Mouse (Mus musculus): ENCODE results near the gene Nr1d2.

Gene Nr1d2

DNA sequence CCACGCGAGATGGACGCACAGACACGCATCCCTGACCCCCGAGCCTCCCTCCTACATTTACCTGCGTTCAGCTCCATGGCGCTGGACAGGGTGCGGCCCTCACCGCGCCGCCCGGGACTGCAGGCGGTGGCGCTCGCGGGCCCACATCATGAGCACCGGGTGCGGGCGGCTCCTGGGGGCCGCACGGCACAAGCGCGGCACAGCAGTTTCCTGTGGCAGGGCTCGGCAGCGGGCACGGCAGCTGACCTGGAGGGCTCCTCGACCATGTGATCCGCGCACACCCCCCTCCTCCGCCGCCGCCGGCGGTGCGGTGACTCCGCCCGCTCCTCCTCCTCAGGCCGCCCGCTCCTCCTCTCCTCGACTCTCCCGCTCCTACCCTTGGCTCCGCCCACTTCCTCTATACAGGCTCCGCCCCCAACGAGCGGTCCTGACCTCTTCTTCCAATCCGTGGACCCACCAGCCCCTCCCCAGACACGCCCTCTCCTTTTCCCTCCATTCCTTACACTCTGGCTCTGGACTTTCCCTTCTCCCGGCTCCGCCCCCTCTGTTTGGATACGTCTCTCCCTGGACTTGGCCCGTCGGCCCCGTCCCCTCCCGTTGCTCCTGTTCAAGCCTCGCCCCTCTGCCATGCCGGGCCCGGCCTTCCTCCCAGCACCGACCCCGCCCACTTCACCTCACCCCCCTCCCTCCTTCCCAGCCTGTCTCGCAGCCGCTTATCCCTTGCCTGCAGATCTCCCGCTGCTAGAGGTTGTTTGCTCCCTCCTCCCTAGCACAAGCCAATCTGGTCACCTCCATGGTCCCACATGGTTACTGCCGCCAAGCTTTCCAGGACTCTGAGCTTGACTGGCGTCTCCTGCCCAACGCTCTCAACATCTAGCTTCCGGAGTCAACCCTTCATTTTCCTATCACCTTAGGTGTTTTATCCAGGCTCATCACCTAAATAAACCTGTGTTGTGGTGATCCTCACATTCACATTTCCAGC is at the start of gene Nr1d2:
Gene Nr1d2, minus strand, starts transcription at position 378 of the 982 bp plus-strand sequence.
- CTCF ChIA-PET = no interaction called here

DNA sequence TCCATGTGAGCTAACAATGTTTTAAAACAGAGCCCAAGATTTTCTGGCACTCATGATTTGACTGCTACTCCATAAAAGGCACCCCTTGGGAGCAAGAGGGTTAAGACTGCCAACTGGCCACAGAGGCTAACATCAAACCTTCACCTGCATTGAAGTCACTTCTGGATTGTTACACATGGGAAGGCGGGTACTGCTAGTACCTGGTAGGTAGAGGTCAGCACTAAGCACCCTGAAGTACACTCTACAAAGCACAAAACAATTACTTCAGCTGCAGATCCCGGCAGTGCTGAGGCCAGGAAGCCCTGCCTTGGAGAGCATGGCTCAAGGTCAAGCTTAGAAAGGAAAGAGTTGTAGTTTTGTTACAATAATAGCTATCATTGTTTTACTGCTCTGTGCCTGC is 48.5 kb upstream of the Nr1d2 start:
- CTCF ChIA-PET = no interaction called here

DNA sequence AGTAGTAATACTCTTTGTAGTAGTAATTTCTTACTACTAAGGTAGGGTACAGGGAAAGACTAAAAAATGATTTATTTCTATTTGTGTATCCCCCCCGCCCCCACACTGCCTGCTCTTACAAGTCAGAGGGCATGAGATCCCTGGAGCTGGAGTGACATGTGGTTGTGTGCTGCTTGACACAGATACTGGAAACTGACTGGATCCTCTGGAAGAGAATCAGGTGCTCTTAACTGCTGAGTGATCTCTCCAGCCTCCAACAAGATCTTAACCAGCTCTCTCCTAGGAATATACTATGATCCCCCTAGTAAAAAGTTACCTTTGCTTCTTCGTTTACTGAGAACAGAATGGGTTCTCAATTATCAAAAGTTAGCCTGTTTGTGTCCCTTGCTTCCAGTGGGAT is 47.5 kb upstream of the Nr1d2 start:
- CTCF ChIA-PET = no interaction called here

DNA sequence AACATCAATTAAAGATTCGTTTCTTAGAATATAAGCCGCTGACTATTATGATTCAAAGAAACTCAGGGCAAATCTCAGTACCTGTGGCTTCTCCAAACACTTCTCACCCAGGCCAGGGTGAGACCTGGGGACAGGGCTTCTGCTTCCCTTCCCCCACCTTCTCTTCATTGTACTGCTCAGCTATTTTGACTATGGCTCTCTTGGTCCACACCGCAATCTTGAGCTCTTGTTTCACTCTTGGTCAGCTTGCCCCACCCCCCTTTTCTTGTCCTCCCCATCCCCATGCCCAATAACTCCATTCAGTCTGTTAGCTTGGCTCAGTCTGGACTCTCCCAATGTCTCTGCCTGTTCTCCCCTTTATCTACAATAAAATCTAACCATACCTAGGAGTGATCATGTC is 46.5 kb upstream of the Nr1d2 start:
- CTCF ChIA-PET = no interaction called here

DNA sequence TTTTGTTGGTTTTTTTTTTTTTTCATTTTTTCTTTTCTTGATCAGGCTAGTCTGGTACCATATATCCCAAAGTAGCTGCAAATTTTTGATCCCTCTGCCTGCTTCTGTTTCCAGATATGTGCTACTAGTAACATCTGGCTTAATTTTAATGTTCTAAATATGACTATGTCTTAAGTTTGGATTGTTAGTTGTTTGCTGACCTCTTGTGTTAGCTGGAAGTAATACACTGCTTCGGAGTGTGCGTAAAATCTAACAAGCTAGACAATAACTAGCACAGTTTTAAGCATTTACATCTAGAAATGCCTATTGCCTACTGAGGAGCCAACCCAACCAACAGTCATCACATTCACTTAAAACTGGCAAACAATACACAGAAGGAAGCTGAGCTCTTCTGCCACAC is 45.7 kb upstream of the Nr1d2 start:
- CTCF ChIA-PET = no interaction called here

DNA sequence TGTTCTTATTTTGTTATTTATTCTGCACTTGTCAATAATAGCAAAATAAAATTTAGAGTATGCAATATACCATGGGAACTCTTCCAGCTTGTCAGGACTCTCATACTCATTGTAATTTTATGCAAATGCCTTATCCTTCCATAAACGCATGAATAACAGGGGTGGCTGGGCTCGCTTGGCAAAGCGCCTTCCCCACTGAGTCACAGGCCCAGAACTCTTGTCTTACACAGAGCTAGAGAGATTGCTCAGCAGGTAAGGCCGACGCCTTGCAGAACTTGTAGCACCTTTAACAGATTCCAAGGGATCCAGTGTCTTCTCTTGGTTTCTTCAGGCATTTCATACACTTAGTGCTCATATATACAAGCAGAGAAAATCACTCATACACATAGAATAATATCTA is 41.4 kb upstream of the Nr1d2 start:
- CTCF ChIA-PET = no interaction called here

DNA sequence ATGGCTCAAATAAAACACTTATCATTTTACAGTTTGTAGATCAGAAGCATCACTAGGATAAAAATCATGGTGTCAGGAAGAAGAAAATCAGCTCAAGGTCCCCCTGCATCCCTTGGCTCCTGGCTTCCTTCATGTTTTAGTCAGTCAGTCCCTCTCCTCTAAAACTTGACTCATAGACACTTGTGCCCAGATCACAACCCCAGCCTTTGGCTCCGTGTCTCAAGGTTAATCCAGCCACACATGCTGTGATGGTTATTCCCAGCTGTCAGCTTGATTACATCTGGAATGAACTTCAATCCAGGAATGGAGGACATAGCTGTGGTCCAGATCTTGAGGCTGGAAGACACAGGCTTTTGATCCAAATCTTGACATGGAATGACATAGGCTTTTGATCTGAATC is 35.6 kb upstream of the Nr1d2 start:
- CTCF ChIA-PET = no interaction called here

DNA sequence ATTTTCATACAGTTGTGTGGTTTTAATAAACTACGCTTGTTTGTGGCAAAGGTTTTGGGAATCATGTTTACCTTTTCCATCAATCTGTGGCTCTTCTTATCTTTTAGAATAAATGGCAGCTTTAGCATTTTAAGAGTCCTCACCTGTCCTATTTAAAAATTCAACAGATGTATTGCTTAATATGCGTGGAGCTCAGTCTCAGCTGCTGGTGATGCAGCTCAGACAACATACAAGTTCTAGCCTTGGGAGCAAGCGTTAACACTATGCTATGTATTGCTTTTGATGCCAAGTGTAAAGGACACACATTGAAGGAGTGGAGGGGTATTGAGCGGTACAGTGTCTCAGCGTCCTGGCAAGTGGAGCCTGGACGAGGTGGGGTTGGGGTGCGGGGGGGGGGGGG is 32.7 kb upstream of the Nr1d2 start:
- CTCF ChIA-PET = interaction anchor here (0.6 to 0.7 kb wide), 2 partner anchors 39 to 40 kb away, joined by 3 to 4 read pairs; no protein-coding TSS in a partner anchor

DNA sequence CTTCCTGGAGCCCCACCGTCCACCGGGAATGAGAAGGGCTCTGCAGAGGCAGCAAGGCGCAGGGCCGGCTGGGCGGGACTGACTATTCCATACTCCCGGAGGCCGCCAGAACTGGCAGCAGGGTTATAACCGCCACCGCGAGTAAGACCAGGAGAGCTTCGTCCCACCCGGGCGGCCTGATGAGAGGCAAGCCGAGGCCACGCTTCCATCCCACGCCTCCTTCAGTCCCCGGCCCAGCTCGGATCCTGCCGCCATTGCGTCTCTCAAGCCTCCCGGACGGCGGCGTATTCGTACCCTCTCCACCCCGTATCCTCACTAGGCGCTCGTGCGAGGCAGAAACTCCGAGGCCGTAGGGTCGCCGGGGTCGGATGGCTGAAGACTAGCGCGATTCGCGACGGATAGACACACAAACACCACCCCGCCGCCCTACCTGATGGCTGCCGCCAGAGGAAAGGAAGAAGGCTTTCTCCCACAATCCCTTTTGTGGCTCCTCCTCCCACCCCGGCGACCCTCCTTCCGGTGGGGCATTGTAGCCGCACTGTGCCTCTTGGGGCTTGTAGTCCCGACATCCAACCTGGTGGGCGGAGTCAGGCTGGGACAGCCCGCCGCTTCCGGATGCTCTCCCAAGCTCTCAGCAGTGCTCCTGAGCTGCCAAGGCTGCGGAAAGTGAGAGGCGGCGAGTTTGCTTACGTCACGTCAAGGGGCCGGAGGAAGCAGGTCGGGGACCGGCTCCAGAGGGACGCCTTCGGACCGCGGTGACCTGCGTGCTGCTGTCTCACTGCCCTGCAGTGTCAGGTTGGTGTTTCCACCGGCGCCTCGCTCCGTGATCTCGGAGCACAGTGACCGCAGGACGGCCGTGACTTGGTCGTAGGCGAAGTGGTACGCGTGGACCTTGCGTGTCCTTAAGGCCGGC is 31.9 kb upstream of the Nr1d2 start, which contains the start of the genes Nkiras1 and Rpl15:
Gene Nkiras1, plus strand, starts transcription at position 608 of the 913 bp plus-strand sequence.
Gene Rpl15, minus strand, starts transcription at position 863 of the 913 bp plus-strand sequence.
- CTCF ChIA-PET = interaction anchor here (1.0 kb wide), 1 partner anchor 36 kb away, joined by 3 read pairs; no protein-coding TSS in a partner anchor

DNA sequence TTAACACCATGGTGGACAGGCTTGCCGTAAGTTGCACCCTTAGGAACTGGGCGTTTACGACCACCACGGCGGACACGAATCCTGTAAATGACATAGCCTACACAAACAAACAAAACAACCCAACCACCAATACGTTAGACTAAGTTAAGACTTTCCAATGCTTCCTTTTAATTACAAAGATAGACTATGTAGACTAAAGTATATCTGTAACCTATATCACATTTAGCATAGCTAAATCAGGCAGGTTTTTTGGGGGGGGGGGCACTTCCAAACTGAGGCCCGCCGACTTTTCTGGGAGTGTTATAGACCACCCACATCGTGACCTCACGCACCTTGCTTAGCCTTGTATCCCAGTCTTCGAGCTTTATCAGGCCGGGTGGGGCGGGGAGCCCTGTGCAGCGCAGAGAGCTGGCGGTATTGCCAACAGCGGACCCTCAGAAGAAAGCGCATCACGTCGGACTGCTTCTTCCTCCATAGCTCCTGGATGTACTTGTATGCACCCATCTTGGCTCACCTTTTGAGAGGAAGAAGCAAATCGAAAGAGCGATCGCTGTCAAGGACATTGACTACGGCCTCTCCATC is 31.1 kb upstream of the Nr1d2 start:
- CTCF ChIA-PET = interaction anchor here (1.0 kb wide), 1 partner anchor 36 kb away, joined by 3 read pairs; no protein-coding TSS in a partner anchor

DNA sequence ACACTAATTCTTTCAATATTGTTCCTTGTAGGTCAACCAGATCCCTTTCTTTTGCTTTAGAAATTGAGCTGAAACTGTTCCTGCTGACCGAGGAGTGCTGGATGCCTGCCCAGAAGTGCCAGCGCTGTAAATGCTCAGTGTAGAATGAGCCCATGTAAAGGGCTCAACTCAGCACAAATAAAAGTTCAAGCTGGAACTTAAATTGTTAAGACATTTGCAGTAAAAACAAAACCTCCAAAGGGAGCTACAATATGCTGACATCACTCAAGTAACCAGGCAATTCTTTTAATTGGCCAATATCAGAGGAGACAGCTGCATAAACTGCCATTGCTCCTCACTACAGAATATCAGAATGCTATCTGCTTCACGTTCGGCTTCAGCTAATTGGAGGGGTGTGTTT is 24.5 kb upstream of the Nr1d2 start:
- CTCF ChIA-PET = no interaction called here

DNA sequence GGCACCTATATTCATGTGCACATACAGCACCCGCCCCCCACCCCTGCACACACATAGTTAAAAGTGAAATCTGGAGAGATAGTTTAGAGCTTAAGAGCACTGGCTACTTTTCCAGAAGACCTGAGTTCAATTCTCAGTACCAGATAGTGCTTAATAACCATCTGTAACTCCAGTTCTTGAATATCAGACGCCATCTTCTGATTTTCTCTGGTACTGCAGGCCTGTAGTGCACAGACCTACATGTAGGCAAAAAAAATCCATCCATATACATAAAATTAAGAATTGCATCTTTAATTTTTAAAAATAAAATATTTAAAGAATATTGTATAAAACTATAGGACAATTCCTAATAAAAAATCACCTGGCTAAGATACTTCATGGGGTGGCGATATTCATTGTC is 22.3 kb upstream of the Nr1d2 start:
- CTCF ChIA-PET = no interaction called here

DNA sequence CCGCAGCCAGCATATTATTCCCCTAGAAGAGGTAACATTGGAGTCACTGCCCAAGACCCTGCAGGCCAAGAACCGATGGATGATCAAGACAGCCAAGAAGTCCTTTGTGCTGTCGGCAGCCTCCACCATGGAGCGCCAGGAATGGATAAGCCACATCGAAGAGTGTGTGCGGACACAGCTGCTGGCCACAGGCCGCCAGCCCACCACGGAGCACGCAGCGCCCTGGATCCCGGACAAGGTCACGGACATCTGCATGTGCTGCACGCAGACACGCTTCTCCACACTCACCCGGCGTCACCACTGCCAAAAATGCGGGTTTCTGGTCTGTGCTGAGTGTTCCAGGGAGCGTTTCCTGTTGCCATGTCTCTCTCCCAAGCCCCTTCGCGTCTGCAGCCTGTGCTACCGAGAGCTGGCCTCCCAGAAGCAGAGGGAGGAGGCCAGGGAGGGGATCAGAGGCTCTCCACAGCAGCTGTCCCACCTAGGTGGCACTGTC is 3.8 kb upstream of the Nr1d2 start:
- CTCF ChIA-PET = no interaction called here

DNA sequence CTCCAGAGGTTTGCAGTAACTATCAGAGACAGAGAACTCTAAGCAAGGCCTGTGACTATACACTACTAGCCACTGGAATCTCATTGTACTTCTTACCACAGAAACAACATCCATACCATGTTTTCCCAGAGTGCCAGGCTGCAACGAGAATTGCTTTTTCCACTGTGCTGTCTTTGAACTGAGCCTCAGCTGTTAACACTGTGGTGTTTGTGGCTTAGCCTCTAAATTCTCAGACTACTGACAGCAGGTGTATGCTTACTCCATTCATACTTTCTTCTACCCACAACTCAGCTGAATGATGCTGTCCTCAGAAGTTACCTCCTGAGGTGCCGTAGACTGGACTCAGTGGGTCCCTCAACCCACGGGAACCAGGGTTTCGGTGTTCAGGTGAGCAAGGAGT is 2.9 kb upstream of the Nr1d2 start:
- CTCF ChIA-PET = no interaction called here

DNA sequence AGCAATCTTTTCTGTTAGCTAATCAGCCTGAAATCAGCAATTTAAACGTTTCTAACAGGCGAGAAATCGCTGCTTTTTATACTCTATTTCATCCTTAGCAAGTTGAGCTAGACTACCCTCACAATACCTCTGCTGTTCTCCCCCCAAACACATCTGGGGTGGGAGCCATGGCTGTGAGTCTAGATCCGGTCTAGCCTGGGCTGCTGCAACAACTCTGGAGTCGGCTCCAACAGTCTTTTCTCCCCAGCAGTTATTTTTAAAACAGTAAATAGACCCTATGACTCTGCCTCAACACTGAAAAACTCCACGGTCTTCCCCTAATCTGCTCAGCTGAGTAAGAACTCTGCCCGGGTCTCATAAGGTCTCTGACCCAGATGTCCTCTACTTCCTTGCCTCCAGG is 1.2 kb upstream of the Nr1d2 start:
- CTCF ChIA-PET = no interaction called here

DNA sequence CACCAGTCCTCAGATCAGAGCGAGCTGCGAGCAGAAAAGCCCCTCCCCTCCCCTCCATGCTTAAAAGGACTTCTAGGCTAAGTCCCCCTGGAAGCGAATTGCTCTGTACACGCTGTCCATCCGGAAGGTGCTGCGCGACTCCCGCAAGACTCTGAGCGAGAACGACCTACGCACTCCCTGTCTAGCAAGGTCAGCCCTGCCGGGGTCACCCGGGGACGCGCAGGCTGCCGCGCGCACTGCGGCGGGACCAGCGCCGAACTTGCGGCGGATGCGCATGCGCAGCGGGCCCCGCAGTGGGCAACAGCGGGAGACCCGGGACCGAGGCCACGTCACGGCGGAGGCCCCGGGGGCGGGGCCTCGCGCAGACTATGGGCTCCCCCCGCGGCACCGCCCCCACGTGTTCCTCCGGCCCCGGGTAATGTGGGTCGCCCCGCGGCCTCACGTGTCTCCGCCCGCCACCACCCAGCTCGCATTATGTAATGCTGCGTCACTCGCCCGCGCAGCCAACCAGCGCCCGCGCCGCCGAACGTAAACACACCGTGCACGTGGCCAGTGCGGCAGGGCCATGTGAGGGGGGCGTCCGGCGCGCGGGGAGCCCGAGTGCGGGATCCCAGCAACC is 687 bp downstream of the Nr1d2 start:
- CTCF ChIA-PET = no interaction called here

DNA sequence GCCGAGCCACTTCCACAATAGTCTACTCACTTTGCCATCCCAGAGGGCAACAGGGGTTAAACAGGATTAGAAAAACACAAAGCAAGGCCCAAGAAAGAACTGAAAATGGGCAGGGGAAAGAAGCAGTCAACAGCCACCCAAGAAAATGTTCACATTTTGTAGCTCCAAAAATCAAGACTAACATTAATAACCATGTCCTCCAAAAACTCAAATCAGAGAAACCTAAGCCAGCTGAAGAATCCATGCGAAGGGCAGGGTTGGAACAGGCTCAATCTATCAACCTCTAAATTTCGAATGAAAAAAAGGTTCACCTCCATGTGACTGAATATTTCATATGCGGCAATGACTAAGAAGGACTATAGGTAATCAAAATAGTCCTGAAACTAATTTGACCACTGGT is 1.5 kb downstream of the Nr1d2 start:
- CTCF ChIA-PET = no interaction called here

DNA sequence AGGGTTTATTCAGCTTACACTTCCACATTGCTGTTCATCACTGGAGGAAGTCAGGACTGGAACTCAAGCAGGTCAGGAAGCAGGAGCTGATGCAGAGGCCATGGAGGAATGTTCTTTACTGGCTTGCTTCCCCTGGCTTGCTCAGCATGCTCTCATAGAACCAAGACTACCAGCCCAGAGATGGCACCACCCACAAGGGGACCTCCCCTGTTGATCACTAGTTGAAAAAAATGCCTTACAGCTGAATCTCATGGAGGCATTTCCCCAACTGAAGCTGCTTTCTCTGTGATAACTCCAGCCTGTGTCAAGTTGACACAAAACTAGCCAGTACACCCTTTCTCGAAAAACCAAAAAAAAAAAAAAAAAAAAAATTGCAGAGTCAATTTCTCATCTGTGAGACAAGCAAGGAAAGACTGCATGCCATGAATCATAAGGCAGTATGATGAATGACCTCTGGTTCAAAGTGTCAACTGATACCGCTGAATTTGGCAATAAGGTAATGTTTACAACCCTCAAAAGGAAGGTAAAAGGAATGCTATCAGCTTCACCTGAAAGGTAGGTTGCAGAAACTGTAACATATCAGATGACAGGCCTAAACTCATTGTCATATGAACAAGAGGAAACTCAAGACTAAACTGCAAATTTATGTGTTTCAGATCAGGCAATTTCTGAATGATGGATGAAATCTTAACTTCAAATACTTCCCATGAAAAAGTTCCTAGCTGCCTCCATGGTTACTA is 2.3 kb downstream of the Nr1d2 start:
- CTCF ChIA-PET = interaction anchor here (0.6 kb wide), 1 partner anchor 383 kb away, joined by 5 read pairs; no protein-coding TSS in a partner anchor

DNA sequence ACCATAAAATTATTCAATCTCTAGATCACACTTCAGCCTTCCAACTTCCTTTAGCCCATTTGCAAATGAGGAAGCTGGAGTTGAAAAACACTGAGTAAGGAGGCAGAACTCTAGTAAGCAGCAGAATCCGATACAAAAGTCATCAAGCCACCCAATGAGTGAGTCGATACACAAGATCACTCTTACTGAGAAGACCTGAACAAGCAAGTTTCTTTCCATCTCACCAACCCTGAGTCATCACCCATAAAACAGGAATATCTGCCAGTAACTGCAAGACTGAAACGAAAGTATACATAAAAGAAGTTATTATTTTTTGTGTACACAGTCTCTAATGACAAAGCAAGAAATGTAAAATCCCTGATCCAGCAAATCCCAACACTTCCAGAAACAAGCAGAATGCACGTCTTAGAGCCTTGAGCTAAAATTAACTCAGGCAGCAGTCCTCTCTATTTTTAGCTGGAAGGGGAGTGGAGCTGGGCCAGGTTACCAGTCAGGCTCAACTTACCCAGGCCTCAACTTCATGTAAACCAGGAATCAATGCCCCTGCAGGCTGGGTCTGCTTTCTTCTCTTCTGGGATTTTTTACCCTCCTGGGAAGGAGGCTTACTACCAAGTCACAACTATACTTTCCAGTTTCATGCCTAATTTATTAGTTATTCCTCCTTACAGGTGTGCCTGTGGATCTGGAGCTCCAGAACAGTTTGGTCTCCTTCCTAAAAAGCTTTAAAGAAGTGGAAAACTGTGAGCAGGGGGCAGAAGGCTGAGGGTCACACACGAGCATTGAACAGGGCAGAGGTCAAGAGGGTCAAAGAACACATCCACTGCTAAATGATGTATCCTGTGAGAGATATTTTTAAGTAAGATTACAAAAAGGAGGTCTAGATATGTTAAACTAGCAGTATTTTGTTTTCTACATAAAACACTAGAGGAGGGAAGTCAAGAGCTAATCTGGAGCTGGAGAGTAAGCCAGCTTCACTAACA is 4.7 kb downstream of the Nr1d2 start:
- CTCF ChIA-PET = interaction anchor here (0.9 kb wide), 1 partner anchor 36 kb away, joined by 3 read pairs; the partner anchor contains the start of gene Nkiras1
